In the genomic region with DNA sequence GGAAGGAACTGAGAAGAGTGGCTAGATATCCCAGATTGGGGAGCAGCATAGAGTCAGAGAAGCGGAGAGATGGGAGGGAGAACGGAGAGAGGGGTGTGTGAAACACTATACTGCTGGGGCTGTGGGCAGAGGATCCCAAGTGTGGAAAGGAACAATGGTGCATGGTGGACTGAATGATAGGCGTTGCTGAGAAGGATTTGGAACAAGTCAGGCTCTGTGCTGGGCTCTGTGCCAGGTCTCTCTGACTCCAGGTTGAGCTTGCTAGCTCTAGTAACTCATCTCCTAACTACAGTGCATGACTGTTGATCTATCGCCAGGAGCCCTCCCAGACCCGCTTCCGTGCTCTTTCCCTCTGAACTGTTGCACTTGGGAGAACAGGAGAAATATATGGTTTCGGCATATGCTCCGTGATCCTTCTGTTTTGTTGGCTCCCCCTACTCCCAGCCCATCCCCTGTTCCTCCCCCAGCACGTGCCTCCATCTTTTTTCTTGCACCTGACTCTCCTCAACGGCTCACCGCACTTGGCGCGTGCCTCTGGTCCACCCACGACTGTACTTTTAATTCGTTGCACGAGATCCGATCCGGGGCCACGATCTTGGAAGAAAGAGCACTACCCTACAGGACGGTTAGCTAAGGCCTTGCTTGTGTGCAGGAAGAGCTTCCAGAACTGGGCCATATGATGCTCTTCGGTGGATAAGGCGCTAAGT, we compare ENCODE assay signal across 8 mouse cellular contexts. TPM values are rescaled to one million over a fixed set of nuclear protein-coding genes. Genes with fewer than 3 reads are reported as not detected.
DNase-seq lines count a peak whose midpoint lies in the region; ATAC-seq and TF ChIP-seq lines count a peak whose summit lies in the region.

Gene Abca15 (plus strand): TSS at position 584 of the 707 bp plus-strand sequence.

- no peaks in the 10 kb centered on the region for H3K9me3 ChIP-seq in forebrain, embryonic 10.5 days
- no peaks in the 10 kb centered on the region for H3K9me3 ChIP-seq in midbrain, embryonic 14.5 days (ENCODE audit: control insufficient read depth, low read length)

- H3K27ac ChIP-seq in layer of hippocampus, adult 2 months: no peak within 1 kb of the TSS
- H3K27ac ChIP-seq in forebrain, embryonic 10.5 days: no peak within 1 kb of the TSS
- H3K27ac ChIP-seq in midbrain, embryonic 14.5 days (replicated peaks; ENCODE audit: low read depth, low read length): no peak within 1 kb of the TSS

- 86% methylated on average over 22 of the region's 22 CpGs for WGBS in forebrain, embryonic 10.5 days
- WGBS in midbrain, embryonic 14.5 days: 89% methylated on average over 22 of the region's 22 CpGs

- peak within 1 kb of the TSS; percentile 15; the same call in 1 of the 2 replicates for H3K4me3 ChIP-seq in layer of hippocampus, adult 2 months
- H3K4me3 ChIP-seq in forebrain, embryonic 10.5 days: peak within 1 kb of the TSS; percentile 45
- no peak within 1 kb of the TSS for H3K4me3 ChIP-seq in midbrain, embryonic 14.5 days (replicated peaks; ENCODE audit: low read depth, low read length)

- peak within 1 kb of the TSS; percentile 53 for H3K4me2 ChIP-seq in midbrain, embryonic 14.5 days (ENCODE audit: low read length)

- TF ChIP-seq CTCF in layer of hippocampus, adult 2 months (conservative IDR thresholded peaks at IDR 0.05): no peak

- H3K36me3 ChIP-seq in forebrain, embryonic 10.5 days (replicated peaks): no peaks in the 10 kb centered on the region
- no peaks in the 10 kb centered on the region for H3K36me3 ChIP-seq in midbrain, embryonic 14.5 days (ENCODE audit: control insufficient read depth, insufficient read depth, low read length)

- ATAC-seq in midbrain, embryonic 14.5 days (ENCODE audit: low FRiP score, low TSS enrichment): no peak

- peaks cover 17% of the 10 kb centered on the region for H3K27me3 ChIP-seq in forebrain, embryonic 10.5 days (ENCODE audit: poor library complexity, severe bottlenecking)
- H3K27me3 ChIP-seq in midbrain, embryonic 14.5 days (ENCODE audit: control insufficient read depth, insufficient read depth, low read length): no peaks in the 10 kb centered on the region

- H3K4me1 ChIP-seq in forebrain, embryonic 10.5 days: peaks cover 6% of the 10 kb centered on the region
- no peaks in the 10 kb centered on the region for H3K4me1 ChIP-seq in midbrain, embryonic 14.5 days (ENCODE audit: control insufficient read depth, insufficient read depth, low read length)

- H3K9ac ChIP-seq in midbrain, embryonic 14.5 days (replicated peaks; ENCODE audit: low read length): no peak within 1 kb of the TSS

- DNase-seq in layer of hippocampus, adult 2 months (ENCODE audit: low spot score in 2 of 2): no peak
- no peak for DNase-seq in layer of hippocampus, adult 9-11 months
- peak; percentile 40 for DNase-seq in adrenal gland, postnatal 25 days
- no peak for DNase-seq in forebrain, embryonic 10.5 days (ENCODE audit: extremely low spot score, low spot score)
- DNase-seq in kidney, adult 11 months: peak; percentile 55
- peak; percentile 25 for DNase-seq in midbrain, embryonic 14.5 days
- DNase-seq in frontal cortex, postnatal 14 days (ENCODE audit: low spot score in 2 of 2): no peak
- DNase-seq in spleen, postnatal 36 days (ENCODE audit: low spot score in 2 of 2): no peak

RNA-seq across cellular contexts. Expression of gene Abca15, which starts in this region (rescaled TPM):
- total RNA-seq in layer of hippocampus, adult 2 months (2021): not detected
- total RNA-seq in adrenal gland, postnatal 25 days (2021): not detected in 2 replicates
- not detected in 2 replicates for polyA plus RNA-seq in forebrain, embryonic 10.5 days (2016; fragmentation: Nextera tagmentation; extraction: Ambion mirVana)
- not detected in 2 replicates for polyA plus RNA-seq in midbrain, embryonic 14.5 days (2014; fragmentation: Nextera tagmentation; extraction: Ambion mirVana)

Comparison
In these comparisons a context has a peak if more than half of its experiments do, and no peak if none do; other contexts are left out.
1. Peak in DNase-seq in adrenal gland, postnatal 25 days; RNA of the gene not detected or under 1 TPM.
2. Peak in DNase-seq and H3K4me2 ChIP-seq in midbrain, embryonic 14.5 days; RNA of the gene not detected or under 1 TPM.